Comparison of ENCODE assay signal across 8 mouse cellular contexts in genomic region chr1:190045797-190046196, GRCm38 (mm10).
A peak's percentile ranks its signal among the peaks of the same experiment; 100 is the strongest.
DNase-seq lines count a peak whose midpoint lies in the region; ATAC-seq and TF ChIP-seq lines count a peak whose summit lies in the region.

No protein-coding gene starts in this region.

- 43% methylated on average over 1 of the region's 1 CpGs for WGBS in kidney, adult 2 months
- 21% methylated on average over 1 of the region's 1 CpGs for WGBS in limb, embryonic 14.5 days

- TF ChIP-seq CTCF in kidney, adult 2 months (conservative IDR thresholded peaks at IDR 0.05; ENCODE audit: insufficient read depth, insufficient read length, low read depth, low read length), result peak; percentile 71

- TF ChIP-seq POLR2A in kidney, adult 2 months (IDR thresholded peaks at IDR 0.05; ENCODE audit: low read depth, low read length), result no peak
- TF ChIP-seq POLR2A in limb, embryonic 14.5 days (IDR thresholded peaks at IDR 0.05; ENCODE audit: borderline replicate concordance, extremely low read depth, insufficient read depth, insufficient read length), result no peak

- no peaks in the 10 kb centered on the region for H3K27me3 ChIP-seq in kidney, adult 2 months (replicated peaks; ENCODE audit: control insufficient read depth, insufficient read depth, low read length)
- H3K27me3 ChIP-seq in limb, embryonic 14.5 days (ENCODE audit: control insufficient read depth, insufficient read depth, low read length), result no peaks in the 10 kb centered on the region

- in situ Hi-C loops in ES-E14 (cut with MboI; ENCODE audit: low sequenced_read_pairs in 2 of 2, unreplicated experiment in 2 of 2), result no loop called here

- H3K9me3 ChIP-seq in ES-E14 (ENCODE audit: control insufficient read depth, insufficient read depth, low read depth, low read length), result no peaks in the 10 kb centered on the region
- H3K9me3 ChIP-seq in limb, embryonic 14.5 days (ENCODE audit: control insufficient read depth, low read length), result peaks cover 4% of the 10 kb centered on the region; the same call in 1 of the 2 replicates

- no peak overlapping the region for H3K4me2 ChIP-seq in limb, embryonic 14.5 days (replicated peaks; ENCODE audit: low read depth, low read length, severe bottlenecking)

- no peaks in the 10 kb centered on the region for H3K4me1 ChIP-seq in ES-E14 (ENCODE audit: control insufficient read depth in 2 of 2, insufficient read depth in 2 of 2, low read length in 2 of 2, poor library complexity in 1 of 2)
- peaks cover 16% of the 10 kb centered on the region for H3K4me1 ChIP-seq in kidney, adult 2 months (ENCODE audit: control insufficient read depth, insufficient read depth, low read length)
- H3K4me1 ChIP-seq in limb, embryonic 14.5 days (ENCODE audit: control insufficient read depth, insufficient read depth, low read length), result no peaks in the 10 kb centered on the region

- no peak overlapping the region for H3K9ac ChIP-seq in ES-E14 (ENCODE audit: insufficient read depth, low read depth, low read length, poor library complexity, severe bottlenecking)
- no peak overlapping the region for H3K9ac ChIP-seq in limb, embryonic 14.5 days (ENCODE audit: low read depth, low read length, severe bottlenecking)

- no peak overlapping the region for H3K27ac ChIP-seq in ES-E14 (ENCODE audit: insufficient read depth, low read depth, low read length, poor library complexity, severe bottlenecking)
- no peak overlapping the region for H3K27ac ChIP-seq in kidney, adult 2 months (ENCODE audit: insufficient read depth, low read depth, low read length)
- no peak overlapping the region for H3K27ac ChIP-seq in limb, embryonic 14.5 days (replicated peaks; ENCODE audit: low read depth, low read length)

- peak; percentile 16 for DNase-seq in gastrocnemius, postnatal 14 days
- no peak for DNase-seq in gastrocnemius, postnatal 25 days
- no peak for DNase-seq in ES-E14 (ENCODE audit: low read depth, low spot score)
- peak; percentile 58 for DNase-seq in embryo, embryonic 9.5 days (ENCODE audit: extremely low spot score)
- DNase-seq in kidney, adult 2 months, result peak; percentile 19
- DNase-seq in limb, embryonic 14.5 days (ENCODE audit: low spot score), result peak; percentile 66
- peak; percentile 18 for DNase-seq in right cerebral cortex, postnatal 25 days
- no peak for DNase-seq in gastrocnemius, postnatal 36 days

- no peak overlapping the region for H3K4me3 ChIP-seq in ES-E14 (ENCODE audit: insufficient read depth in 1 of 2, low read depth in 1 of 2, low read length in 2 of 2, poor library complexity in 1 of 2, severe bottlenecking in 1 of 2)
- no peak overlapping the region for H3K4me3 ChIP-seq in kidney, adult 2 months (ENCODE audit: insufficient read depth, low read depth, low read length)
- no peak overlapping the region for H3K4me3 ChIP-seq in limb, embryonic 14.5 days (replicated peaks; ENCODE audit: low read length)

- no peak for ATAC-seq in limb, embryonic 14.5 days (ENCODE audit: low FRiP score, low read depth)

- intact Hi-C loops in gastrocnemius, postnatal 14 days (cut with DNase I; ENCODE audit: low total_unique reads), result loop anchor here (5.0 to 10.0 kb wide), 2 partner anchors 649 to 752 kb away; no protein-coding TSS in a partner anchor
- intact Hi-C loops in gastrocnemius, postnatal 36 days (cut with DNase I), result loop anchor here (5.0 kb wide), 1 partner anchor 752 kb away; no protein-coding TSS in a partner anchor

- H3K36me3 ChIP-seq in ES-E14 (ENCODE audit: control insufficient read depth, insufficient read depth, low read length, poor library complexity, severe bottlenecking), result no peaks in the 10 kb centered on the region
- H3K36me3 ChIP-seq in kidney, adult 2 months (ENCODE audit: control insufficient read depth, insufficient read depth, low read length), result no peaks in the 10 kb centered on the region
- no peaks in the 10 kb centered on the region for H3K36me3 ChIP-seq in limb, embryonic 14.5 days (ENCODE audit: control insufficient read depth, insufficient read depth, low read length)

TF ChIP-seq in ES-E14, 5 proteins besides CTCF, POLR2A, EP300 and RAD21:
- TF ChIP-seq HCFC1 (IDR thresholded peaks at IDR 0.05; ENCODE audit: borderline replicate concordance, insufficient read depth, low read length), result no peak
- peak; percentile 38; the same call in 1 of the 2 replicates for TF ChIP-seq ZC3H11A (IDR thresholded peaks at IDR 0.05; ENCODE audit: borderline replicate concordance, low read depth, low read length)

Comparison
In these comparisons a context has a peak if more than half of its experiments do, and no peak if none do; other contexts are left out.
1. DNase-seq: peak in gastrocnemius, postnatal 14 days (single experiment), embryo, embryonic 9.5 days (single experiment), kidney, adult 2 months (single experiment), limb, embryonic 14.5 days (single experiment) and right cerebral cortex, postnatal 25 days (single experiment); none in gastrocnemius, postnatal 25 days (single experiment), ES-E14 (single experiment) and gastrocnemius, postnatal 36 days (0 of 2).